Mouse (Mus musculus): Measurements from ENCODE around the gene Aldh1b1.

DNA sequence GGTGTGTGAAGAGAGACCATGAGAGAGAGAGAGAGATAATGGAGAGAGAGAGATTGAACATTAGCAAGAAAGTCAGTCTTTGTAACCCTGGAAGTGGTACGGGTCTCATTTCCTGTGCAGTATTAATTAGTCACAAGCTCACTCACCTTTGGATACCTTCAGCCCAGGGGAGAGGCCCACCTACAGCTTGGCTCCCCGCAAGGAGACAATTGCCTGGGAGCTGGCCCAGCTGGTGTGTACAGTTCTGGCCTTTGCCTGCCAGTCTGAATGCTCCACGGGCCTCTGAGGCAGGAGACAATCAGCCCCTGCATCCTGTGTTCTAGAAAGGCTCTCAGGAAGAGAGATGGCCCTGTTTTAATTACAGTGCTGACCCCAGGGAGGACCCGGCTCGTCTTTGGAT, 40.9 kb upstream of the Aldh1b1 start:
- TF ChIP-seq POLR2A (IDR thresholded peaks at IDR 0.05; ENCODE audit: low read depth, low read length): no peak
- no peak for TF ChIP-seq CTCF (conservative IDR thresholded peaks at IDR 0.05; ENCODE audit: insufficient read depth, insufficient read length, low read depth, low read length)

Data from kidney, adult 2 months (tissue).